In the genomic region with DNA sequence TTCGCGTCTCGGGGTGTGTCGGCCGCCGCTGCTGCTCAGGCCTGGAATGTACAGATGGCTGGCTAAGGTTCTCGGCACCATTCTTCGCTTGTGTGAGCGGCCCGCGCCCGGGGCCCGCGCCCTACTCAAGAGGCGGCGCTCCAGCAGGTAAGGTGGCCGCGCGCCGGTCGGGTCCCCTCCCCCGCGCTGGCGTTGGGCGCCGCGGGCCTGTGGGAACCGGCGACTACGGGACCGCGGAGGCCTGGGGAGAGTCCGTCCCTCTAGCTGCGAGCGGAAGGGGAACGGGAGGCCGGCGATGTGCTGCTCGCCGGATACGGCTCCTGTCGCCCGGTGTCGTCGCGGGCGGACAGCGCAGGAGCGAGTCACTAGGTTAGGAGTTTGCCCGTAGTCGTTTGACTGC, we compare ENCODE assay signal across 8 mouse cellular contexts. TPM values are rescaled to one million over a fixed set of nuclear protein-coding genes. Genes with fewer than 3 reads are reported as not detected.
A peak's percentile ranks its signal among the peaks of the same experiment; 100 is the strongest.
DNase-seq lines count a peak whose midpoint lies in the region; ATAC-seq and TF ChIP-seq lines count a peak whose summit lies in the region.

No protein-coding gene starts in this region.

- under 1% methylated on average over 45 of the region's 51 CpGs for WGBS in limb, embryonic 15.5 days
- WGBS in neural tube, embryonic 12.5 days = under 1% methylated on average over 46 of the region's 51 CpGs

- peaks cover 15% of the 10 kb centered on the region for H3K36me3 ChIP-seq in C2C12 (ENCODE audit: control insufficient read depth, insufficient read depth)
- peaks cover 2% of the 10 kb centered on the region; the same call in 1 of the 2 replicates for H3K36me3 ChIP-seq in limb, embryonic 15.5 days
- H3K36me3 ChIP-seq in neural tube, embryonic 12.5 days = no peaks in the 10 kb centered on the region

- peak overlapping the region; percentile 77 for H3K27ac ChIP-seq in limb, embryonic 15.5 days
- peak overlapping the region; percentile 50; the same call in 1 of the 2 replicates for H3K27ac ChIP-seq in neural tube, embryonic 12.5 days

- TF ChIP-seq CTCF in C2C12 (IDR thresholded peaks at IDR 0.05; ENCODE audit: control insufficient read depth, insufficient read depth, insufficient read length) = no peak

- ATAC-seq in erythroid progenitor cell, adult 5-6 weeks (replicated peaks; ENCODE audit: low FRiP score, poor library complexity, severe bottlenecking) = peak; percentile 58
- ATAC-seq in limb, embryonic 15.5 days (ENCODE audit: insufficient number of reproducible peaks, low FRiP score, low TSS enrichment, low read depth) = peak; percentile 52
- peak; percentile 68 for ATAC-seq in neural tube, embryonic 12.5 days (ENCODE audit: low FRiP score, low read depth)

- peak; percentile 17 for DNase-seq in gastrocnemius, adult 18-20 months (ENCODE audit: low spot score)
- DNase-seq in gastrocnemius, postnatal 36 days = no peak
- no peak for DNase-seq in cerebellum, adult 11 months
- no peak for DNase-seq in thymus, adult 18-20 months

- H3K79me3 ChIP-seq in C2C12 (ENCODE audit: low read depth) = peaks cover 37% of the 10 kb centered on the region

- no peaks in the 10 kb centered on the region for H3K9me3 ChIP-seq in limb, embryonic 15.5 days
- no peaks in the 10 kb centered on the region for H3K9me3 ChIP-seq in neural tube, embryonic 12.5 days

- no peaks in the 10 kb centered on the region for H3K27me3 ChIP-seq in C2C12 (ENCODE audit: control insufficient read depth, insufficient read depth, insufficient read length)
- H3K27me3 ChIP-seq in limb, embryonic 15.5 days = no peaks in the 10 kb centered on the region
- no peaks in the 10 kb centered on the region for H3K27me3 ChIP-seq in neural tube, embryonic 12.5 days (replicated peaks)

- intact Hi-C loops in gastrocnemius, postnatal 36 days (cut with DNase I) = loop anchor here (5.0 kb wide), 1 partner anchor 62 kb away; the partner anchor contains the start of gene Tmem41a

- peak overlapping the region; percentile 69 for H3K4me2 ChIP-seq in limb, embryonic 15.5 days
- peak overlapping the region; percentile 80 for H3K4me2 ChIP-seq in neural tube, embryonic 12.5 days (replicated peaks)

- H3K79me2 ChIP-seq in C2C12 (ENCODE audit: control insufficient read depth, insufficient read depth) = peaks cover 52% of the 10 kb centered on the region

- peak overlapping the region; percentile 99 for H3ac ChIP-seq in C2C12 (ENCODE audit: control insufficient read depth, insufficient read length, low read depth)

- peaks cover 12% of the 10 kb centered on the region for H3K4me1 ChIP-seq in limb, embryonic 15.5 days
- peaks cover 13% of the 10 kb centered on the region for H3K4me1 ChIP-seq in neural tube, embryonic 12.5 days

- peak overlapping the region; percentile 71 for H3K4me3 ChIP-seq in C2C12 (ENCODE audit: insufficient read depth, poor library complexity, severe bottlenecking)
- peak overlapping the region; percentile 98 for H3K4me3 ChIP-seq in limb, embryonic 15.5 days
- H3K4me3 ChIP-seq in neural tube, embryonic 12.5 days = peak overlapping the region; percentile 99

- H3K9ac ChIP-seq in limb, embryonic 15.5 days = peak overlapping the region; percentile 90
- peak overlapping the region; percentile 92 for H3K9ac ChIP-seq in neural tube, embryonic 12.5 days

TF ChIP-seq in C2C12, 6 proteins besides CTCF, POLR2A, EP300 and RAD21:
- no peak for TF ChIP-seq MYOG (IDR thresholded peaks at IDR 0.05; ENCODE audit: control insufficient read depth, extremely low read depth, insufficient read length)
- TF ChIP-seq CEBPB (IDR thresholded peaks at IDR 0.05; ENCODE audit: low read depth) = no peak
- TF ChIP-seq MAX (IDR thresholded peaks at IDR 0.05) = no peak
- TF ChIP-seq FOSL1 (IDR thresholded peaks at IDR 0.05; ENCODE audit: insufficient read depth, low read length, poor library complexity, severe bottlenecking) = no peak
- no peak for TF ChIP-seq USF1 (IDR thresholded peaks at IDR 0.05; ENCODE audit: low read depth)
- TF ChIP-seq MYOD1 (IDR thresholded peaks at IDR 0.05; ENCODE audit: control insufficient read depth, insufficient read length, low read depth) = no peak

RNA-seq across cellular contexts. Expression of gene Senp2, which starts 0.3 kb away (rescaled TPM):
- 10 to 100 TPM; 31.6 to 32.2 TPM for total RNA-seq in gastrocnemius, adult 18-20 months (2021)
- total RNA-seq in gastrocnemius, postnatal 36 days (2021) = 10 to 100 TPM; 25.3 to 27.4 TPM
- polyA plus RNA-seq in C2C12 (2012; fragmentation: generic; extraction: Trizol) = 14.5 TPM
- 84.3 and 107 TPM in 2 replicates for total RNA-seq in erythroid progenitor cell, adult 5-6 weeks (2015; ENCODE audit: low replicate concordance)
- total RNA-seq in erythroid progenitor cell, adult 5-6 weeks (2017; ENCODE audit: low replicate concordance) = 114 and 119 TPM in 2 replicates
- 38.4 and 41.3 TPM in 2 replicates for polyA plus RNA-seq in limb, embryonic 15.5 days (2015; fragmentation: Nextera tagmentation; extraction: Ambion mirVana)
- polyA plus RNA-seq in neural tube, embryonic 12.5 days (2016; fragmentation: Nextera tagmentation; extraction: Ambion mirVana) = 64.3 and 66.8 TPM in 2 replicates

RNA-seq across cellular contexts. Expression of gene Liph, which starts 14.1 kb away (rescaled TPM):
- total RNA-seq in gastrocnemius, adult 18-20 months (2021) = under 1 TPM in 1 of 2 experiments, not detected in 1; 0.25 TPM
- not detected for total RNA-seq in gastrocnemius, postnatal 36 days (2021)
- 0.05 TPM for polyA plus RNA-seq in C2C12 (2012; fragmentation: generic; extraction: Trizol)
- total RNA-seq in erythroid progenitor cell, adult 5-6 weeks (2015; ENCODE audit: low replicate concordance) = 0.84 TPM in 1 of 2 replicates, not detected in the other
- total RNA-seq in erythroid progenitor cell, adult 5-6 weeks (2017; ENCODE audit: low replicate concordance) = 2.8 and 4.1 TPM in 2 replicates
- polyA plus RNA-seq in limb, embryonic 15.5 days (2015; fragmentation: Nextera tagmentation; extraction: Ambion mirVana) = 11.2 and 11.5 TPM in 2 replicates
- 0.14 and 0.57 TPM in 2 replicates for polyA plus RNA-seq in neural tube, embryonic 12.5 days (2016; fragmentation: Nextera tagmentation; extraction: Ambion mirVana)
